Mouse (Mus musculus): ENCODE measurements around the gene Hdac11.
"Not testable (repeated sequence)": the region's sequence is repeated elsewhere in the genome, so short reads cannot be mapped to it uniquely, and the experiment has no call there.

The Hdac11 gene

GRCm38 (mm10) chr6:91202571-91202970 is 46.1 kb downstream of the Hdac11 start:
- DNase-seq (ENCODE audit: low spot score in 2 of 2), result no peak

GRCm38 (mm10) chr6:91205346-91205745 is 48.9 kb downstream of the Hdac11 start:
- DNase-seq (ENCODE audit: low spot score in 2 of 2), result no peak

GRCm38 (mm10) chr6:91205791-91206190 is 49.3 kb downstream of the Hdac11 start:
- no peak for DNase-seq (ENCODE audit: low spot score in 2 of 2)

- no peak for DNase-seq (ENCODE audit: low spot score in 2 of 2)
These were observed 51.0 kb downstream of the Hdac11 start for GRCm38 (mm10) chr6:91207491-91207890.

GRCm38 (mm10) chr6:91209780-91210179 is 53.3 kb downstream of the Hdac11 start:
- no peak for DNase-seq (ENCODE audit: low spot score in 2 of 2)

GRCm38 (mm10) chr6:91210852-91211251 is 54.4 kb downstream of the Hdac11 start:
- DNase-seq (ENCODE audit: low spot score in 2 of 2), result no peak

- not testable (repeated sequence) for DNase-seq (ENCODE audit: low spot score in 2 of 2)
These were observed 55.7 kb downstream of the Hdac11 start, which contains the start of gene Fbln2 for GRCm38 (mm10) chr6:91212155-91212554. Fbln2 (plus strand) TSS chr6:91212455.

GRCm38 (mm10) chr6:91212571-91212970 is 56.1 kb downstream of the Hdac11 start:
- no peak for DNase-seq (ENCODE audit: low spot score in 2 of 2)

GRCm38 (mm10) chr6:91213287-91214218 is 57.1 kb downstream of the Hdac11 start:
- no peak for DNase-seq (ENCODE audit: low spot score in 2 of 2)

GRCm38 (mm10) chr6:91215454-91215853 is 59.0 kb downstream of the Hdac11 start:
- no peak for DNase-seq (ENCODE audit: low spot score in 2 of 2)

GRCm38 (mm10) chr6:91218445-91218844 is 62.0 kb downstream of the Hdac11 start:
- no peak for DNase-seq (ENCODE audit: low spot score in 2 of 2)

- no peak for DNase-seq (ENCODE audit: low spot score in 2 of 2)
These were observed 62.4 kb downstream of the Hdac11 start for GRCm38 (mm10) chr6:91218871-91219270.

- DNase-seq (ENCODE audit: low spot score in 2 of 2), result no peak
These were observed 63.6 kb downstream of the Hdac11 start for GRCm38 (mm10) chr6:91220062-91220461.

- no peak for DNase-seq (ENCODE audit: low spot score in 2 of 2)
These were observed 64.6 kb downstream of the Hdac11 start for GRCm38 (mm10) chr6:91221094-91221493.

- DNase-seq (ENCODE audit: low spot score in 2 of 2), result no peak
These were observed 66.4 kb downstream of the Hdac11 start for GRCm38 (mm10) chr6:91222694-91223346.
